Mouse (Mus musculus): ENCODE data around the gene Rab33a. TPM values are rescaled to one million over a fixed set of nuclear protein-coding genes. Genes with fewer than 3 reads are reported as not detected.

The Rab33a gene
- 10 to 100 TPM; 24.6 to 25.1 TPM for total RNA-seq (2021)

DNA sequence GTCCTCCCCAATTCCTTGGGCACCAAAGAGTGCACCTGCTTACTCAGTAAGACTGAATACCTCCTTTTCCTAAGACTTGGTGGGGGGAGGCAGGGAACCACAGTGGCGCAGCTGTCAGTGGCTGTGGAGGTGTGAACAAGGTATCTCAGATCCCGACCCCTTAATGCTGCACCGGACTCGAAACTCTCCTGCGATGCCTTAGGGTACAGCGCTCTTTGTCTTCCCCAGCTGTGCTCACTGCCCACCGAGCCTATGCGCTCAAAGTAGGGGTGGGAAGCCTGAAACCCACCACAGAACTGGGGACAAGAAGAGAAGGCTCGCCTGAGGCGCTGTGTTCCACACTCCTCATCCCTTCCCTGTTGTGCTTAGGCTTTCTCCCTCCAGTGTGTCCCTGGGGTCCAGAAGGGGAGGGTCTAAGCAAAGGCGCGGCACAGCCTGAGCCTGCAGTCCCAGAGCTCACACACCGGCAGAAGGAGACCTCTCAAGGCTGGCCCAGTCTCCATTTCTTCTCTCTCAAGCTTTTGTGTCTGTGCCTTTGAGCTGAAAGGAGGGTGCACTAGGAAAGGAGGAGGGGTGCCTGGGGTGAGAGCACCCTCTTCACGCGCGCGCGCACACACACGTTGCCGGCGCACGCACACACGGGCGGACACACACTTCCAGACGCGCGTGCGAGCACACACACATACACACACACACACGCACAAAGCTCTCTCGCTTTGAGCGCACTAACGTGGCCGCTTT lies at the start of gene Rab33a:
TSS of gene Rab33a (plus strand) at position 478 of the 741 bp plus-strand sequence.
- peak; percentile 22 to 41 for DNase-seq (ENCODE audit: extremely low spot score in 1 of 2, low spot score in 1 of 2)

DNA sequence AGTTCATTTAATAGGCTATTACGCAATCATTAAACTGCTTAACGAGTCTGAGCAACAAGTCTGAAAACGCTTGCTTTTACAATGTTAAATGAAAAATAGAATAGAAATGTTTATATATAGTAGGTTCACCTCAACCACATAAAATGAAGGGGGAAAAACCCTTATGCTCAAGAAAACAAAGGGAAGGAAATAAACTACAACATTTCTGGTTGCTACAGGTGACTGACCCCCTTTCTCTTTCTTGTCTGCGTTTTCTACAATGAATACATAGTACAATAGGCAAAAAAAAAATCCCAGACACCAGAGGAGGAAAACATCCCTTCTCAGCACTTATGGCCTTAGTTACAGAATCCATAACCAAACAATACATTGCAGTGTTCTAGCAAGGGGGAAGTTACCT lies 38.0 kb upstream of the Rab33a start:
- DNase-seq (ENCODE audit: extremely low spot score in 1 of 2, low spot score in 1 of 2): no peak

DNA sequence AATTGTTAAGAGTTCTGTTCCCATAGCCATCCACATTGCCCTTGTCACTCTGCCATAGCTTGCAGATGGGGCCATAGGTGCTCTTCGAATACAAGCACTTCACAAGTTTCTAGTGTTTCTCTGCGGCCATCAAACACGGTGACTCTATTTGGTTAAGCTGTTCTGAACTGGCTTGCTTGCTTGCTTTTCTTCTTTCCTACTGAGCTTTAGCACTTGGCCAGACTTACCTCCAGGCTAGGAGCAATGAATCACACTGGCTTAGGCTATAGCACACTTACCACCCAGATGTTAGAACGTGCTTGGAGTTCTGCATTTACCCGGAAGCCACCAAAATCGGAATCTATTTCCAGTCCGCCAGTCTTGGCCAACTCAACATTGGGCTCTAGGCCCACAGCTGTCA lies 37.4 kb upstream of the Rab33a start:
- no peak for DNase-seq (ENCODE audit: extremely low spot score in 1 of 2, low spot score in 1 of 2)

DNA sequence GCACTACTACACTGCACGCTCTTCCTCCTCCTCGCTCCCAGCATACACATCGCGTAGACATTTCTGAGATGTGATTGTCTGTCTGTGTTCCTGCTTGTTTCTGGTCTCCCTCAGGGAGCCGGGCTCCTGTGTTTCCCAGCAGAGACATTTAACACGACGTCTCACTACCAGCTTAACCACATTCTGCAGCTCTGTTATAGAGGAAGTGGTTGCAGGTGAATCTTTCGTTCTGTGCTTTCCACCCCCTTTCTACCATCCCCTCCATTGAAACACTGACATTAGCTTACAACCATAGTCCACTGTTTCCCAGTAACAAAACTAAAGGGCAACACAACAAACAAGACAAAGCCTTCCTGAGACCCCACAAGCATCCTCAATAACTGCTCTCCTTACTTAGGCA lies 25.3 kb upstream of the Rab33a start:
- no peak for DNase-seq (ENCODE audit: extremely low spot score in 1 of 2, low spot score in 1 of 2)

DNA sequence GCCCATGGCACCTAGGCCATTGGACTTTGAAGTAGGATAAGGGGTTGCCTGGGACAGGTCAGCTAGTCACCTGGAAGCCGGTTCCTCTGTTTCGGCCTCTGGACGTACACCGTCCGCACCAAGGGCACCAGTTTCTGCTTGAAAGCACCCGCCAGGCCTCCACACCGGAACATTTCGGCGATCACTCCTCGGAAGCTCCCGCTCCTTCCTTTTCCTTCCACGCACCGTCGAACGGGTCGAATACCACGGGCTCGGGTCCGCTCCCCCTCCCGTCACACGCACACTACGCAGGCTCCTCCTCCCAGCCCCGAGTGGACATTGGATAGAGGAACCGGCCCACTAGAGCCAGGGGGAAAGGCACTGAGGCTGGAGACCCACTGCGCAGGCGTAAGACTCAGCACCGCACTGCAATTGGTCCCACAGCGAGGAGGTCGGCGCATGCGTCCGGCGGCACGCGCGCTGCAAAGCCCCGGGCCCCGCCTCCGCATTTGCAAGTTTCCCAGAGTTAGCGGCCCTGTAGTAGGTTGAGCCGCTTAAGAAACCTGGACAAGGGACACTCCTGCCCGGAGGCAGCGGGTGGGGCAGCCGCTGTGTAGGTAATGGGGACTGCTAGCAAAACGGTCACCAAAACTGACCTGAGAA lies 5.8 kb upstream of the Rab33a start, which contains the start of gene Aifm1:
TSS of gene Aifm1 (minus strand) at position 398 of the 642 bp plus-strand sequence.
- DNase-seq (ENCODE audit: extremely low spot score in 1 of 2, low spot score in 1 of 2): peak; percentile 48 to 70

DNA sequence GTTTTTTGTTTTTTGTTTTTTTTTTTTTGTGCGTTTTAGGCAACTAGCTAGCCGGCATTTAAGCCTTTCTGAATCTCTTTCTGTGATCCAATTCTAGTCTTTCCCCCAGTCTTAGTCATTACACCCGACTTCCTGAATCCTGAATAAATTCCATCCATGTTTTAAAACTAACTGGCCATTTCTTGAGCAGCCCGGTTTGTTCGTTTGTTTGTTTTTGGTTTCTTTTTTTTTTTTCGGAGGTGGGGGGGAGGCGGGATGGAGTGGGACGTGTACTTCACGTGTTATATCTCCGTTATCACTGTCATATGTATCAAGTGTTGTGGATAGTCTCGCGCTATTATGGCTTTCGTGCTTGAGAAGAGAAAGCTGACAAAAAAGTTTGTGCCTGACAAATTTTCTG lies 5.3 kb upstream of the Rab33a start:
- DNase-seq (ENCODE audit: extremely low spot score in 1 of 2, low spot score in 1 of 2): no peak

DNA sequence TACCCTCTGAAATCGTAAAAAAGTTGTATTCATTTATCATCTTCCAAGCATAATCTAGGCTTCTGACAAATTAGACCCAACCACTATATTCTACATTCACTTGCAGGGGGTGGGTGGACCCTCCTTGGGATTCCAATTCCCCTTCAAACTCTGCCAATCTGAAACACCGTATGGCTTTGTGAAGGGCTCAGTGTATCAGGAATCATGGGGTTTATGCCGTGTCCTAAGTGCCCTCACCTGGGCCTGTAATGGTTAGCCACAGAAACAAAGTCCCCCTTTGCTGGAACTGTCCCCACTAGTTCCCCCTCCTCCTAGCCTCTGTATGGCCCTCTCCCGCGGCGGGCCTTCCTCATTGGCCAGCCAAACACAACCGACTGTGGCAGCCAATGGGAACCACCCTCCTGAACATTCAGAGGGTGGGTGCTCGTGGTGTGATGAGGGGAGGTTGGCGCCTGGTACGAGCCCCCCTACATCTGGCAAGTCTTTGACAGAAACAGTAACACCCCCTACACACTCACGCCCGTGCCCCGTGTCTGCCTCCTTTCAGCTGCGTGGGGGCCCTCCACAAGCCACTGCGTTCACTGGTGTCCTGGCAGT lies 776 bp upstream of the Rab33a start:
- DNase-seq (ENCODE audit: extremely low spot score in 1 of 2, low spot score in 1 of 2): no peak

DNA sequence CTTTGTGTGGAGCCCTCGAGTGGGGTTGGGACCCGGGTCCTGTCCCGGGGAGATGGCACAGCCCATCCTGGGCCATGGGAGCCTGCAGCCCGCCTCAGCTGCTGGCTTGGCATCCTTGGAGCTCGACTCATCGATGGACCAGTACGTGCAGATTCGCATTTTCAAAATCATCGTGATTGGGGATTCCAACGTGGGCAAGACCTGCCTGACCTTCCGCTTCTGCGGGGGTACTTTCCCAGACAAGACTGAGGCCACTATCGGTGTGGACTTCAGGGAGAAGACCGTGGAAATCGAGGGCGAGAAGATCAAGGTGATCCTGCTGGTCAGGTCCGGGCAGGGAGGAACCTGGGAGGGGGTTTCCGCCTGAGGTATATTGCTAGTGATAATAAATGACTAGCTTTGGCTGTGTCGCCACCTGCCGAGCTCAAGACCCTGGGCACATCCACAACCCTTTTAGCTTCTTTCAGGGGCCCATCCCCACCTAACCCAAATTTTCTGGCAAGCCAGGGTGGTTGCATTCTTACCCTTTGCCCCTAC lies 532 bp downstream of the Rab33a start:
- no peak for DNase-seq (ENCODE audit: extremely low spot score in 1 of 2, low spot score in 1 of 2)

DNA sequence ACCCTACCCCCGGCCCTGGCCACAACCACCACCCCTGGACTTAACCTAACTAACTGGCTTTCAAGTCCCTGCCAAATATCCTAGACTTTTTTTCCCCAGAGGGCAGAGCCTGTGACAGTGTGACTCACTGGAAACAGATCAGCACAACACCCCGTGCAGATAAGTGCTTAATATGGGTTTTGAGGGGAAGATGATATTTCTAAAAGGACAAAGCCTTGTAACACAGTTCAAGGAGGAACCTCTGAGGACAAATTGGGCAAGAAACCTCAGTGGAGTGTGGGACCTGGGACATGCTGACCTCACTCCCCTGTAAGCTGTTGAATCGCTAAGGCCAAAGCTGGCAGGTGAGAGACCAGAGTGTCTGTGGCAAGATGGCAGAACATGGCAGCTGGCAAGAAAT lies 2.6 kb downstream of the Rab33a start:
- DNase-seq (ENCODE audit: extremely low spot score in 1 of 2, low spot score in 1 of 2): no peak

DNA sequence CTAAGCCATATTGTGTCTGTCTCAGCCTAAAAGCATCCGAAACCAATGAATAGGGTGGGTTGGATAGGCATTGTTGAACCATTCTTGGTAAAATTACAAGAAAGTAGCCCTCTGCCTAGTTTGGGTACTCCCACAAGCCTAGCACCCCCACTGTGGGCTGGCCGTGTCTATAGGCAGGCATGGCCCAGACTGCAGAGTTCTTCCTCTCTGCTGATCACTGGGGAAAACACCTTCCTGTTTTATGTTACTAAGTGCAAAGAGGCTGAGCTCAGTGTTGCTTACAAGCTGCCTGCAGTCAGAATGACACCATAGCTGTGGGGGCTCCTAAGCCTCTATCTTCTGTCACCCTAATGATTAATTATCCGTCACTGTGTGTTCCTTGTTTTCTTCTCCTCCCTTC lies 4.4 kb downstream of the Rab33a start:
- no peak for DNase-seq (ENCODE audit: extremely low spot score in 1 of 2, low spot score in 1 of 2)

DNA sequence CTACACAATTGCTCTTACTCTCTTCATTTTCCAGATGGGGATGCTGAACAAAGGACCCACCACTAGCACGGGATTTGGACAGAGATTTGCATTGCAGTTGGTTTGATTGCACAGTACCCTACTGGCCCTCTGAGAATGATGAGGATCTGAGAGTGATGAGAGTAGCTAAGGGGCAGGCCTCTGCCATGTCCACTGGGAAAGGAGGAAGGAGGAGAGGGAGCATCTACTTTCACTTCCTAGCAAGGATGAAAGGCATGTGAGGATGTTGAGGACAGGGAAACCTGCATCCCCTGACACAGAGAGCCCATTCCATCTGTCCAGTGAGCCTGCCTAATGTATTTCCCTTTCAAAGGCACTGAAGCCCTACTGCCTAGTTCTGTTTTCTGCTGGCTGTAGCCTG lies 6.2 kb downstream of the Rab33a start:
- no peak for DNase-seq (ENCODE audit: extremely low spot score in 1 of 2, low spot score in 1 of 2)

DNA sequence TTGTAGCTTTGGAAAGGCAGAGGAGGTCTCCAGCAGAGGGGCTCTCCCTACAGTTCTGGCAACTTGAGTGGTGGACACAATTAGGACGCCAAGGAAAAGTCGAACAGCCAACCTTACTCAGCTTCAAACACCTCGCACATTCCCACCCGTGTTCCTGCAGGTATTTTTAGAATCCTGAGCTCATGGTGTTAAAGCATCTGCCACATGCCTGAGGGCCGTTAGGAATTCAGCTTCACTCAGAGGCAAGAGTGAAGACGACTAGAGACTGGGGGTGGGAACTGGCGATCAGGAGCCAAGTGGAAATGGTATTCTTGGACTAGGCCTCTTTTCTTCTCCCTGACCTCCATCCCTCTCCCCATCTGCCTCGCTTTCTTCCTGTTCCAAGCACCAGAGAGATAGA lies 6.8 kb downstream of the Rab33a start:
- no peak for DNase-seq (ENCODE audit: extremely low spot score in 1 of 2, low spot score in 1 of 2)

DNA sequence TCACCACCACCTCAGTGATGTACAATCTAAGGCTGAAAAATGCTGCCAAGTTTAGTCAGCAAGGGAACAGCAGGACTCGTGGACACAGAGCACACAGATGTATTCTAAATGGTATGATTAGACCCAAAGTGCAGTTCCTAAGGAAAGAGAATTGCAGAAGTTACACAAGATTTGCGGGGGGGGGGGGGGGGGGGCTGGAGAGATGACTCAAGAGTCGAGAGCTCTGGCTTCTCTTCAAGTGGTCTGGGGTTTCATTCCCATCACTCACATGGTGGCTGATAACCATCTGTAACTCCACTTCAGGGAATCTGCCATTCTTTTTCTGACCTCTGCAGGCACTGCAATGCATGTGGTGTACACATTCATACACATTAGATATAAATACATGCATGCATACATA lies 7.3 kb downstream of the Rab33a start:
- no peak for DNase-seq (ENCODE audit: extremely low spot score in 1 of 2, low spot score in 1 of 2)

DNA sequence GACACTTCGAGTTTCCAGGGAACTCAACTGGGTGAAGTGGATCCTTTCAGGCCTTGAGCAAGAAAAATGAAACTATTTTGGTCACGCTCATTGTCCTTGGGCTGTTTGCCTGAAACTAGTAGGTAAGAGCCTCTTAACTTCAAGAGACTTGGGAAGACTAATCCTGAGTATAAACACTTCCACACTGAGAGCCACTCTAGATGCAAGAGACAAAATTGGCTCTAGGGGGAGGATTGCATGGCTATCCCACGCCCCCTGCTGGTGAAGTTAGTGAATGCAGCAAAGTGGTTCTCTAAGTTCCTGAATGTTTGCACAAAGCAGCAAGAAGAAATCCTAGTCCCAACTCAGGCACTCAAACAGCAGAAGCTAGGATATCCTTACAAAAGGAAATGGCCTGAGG lies 13.1 kb downstream of the Rab33a start:
- peak; percentile 42 to 77 for DNase-seq (ENCODE audit: extremely low spot score in 1 of 2, low spot score in 1 of 2)

Other genes starting within 250 kb of the Rab33a start
- 10 to 100 TPM; 15.2 to 19.3 TPM for gene Bcorl1, start 177.9 kb upstream of the Rab33a start, total RNA-seq (2021)
- gene Elf4, start 56.2 kb upstream of the Rab33a start, total RNA-seq (2021): under 1 TPM; 0.47 to 0.73 TPM
- 10 to 100 TPM; 27.6 to 28.7 TPM for gene Aifm1, start 5.7 kb upstream of the Rab33a start, total RNA-seq (2021)
- 10 to 100 TPM; 18.7 to 25.9 TPM for gene Zfp280c, start 75.2 kb downstream of the Rab33a start, total RNA-seq (2021)
- gene Slc25a14, start 104.1 kb downstream of the Rab33a start, total RNA-seq (2021): 10 to 100 TPM; 50.5 to 54.6 TPM
- gene Gpr119, start 155.2 kb downstream of the Rab33a start, total RNA-seq (2021): not detected
- 1 to 10 TPM; 4.2 to 5.1 TPM for gene Rbmx2, start 175.7 kb downstream of the Rab33a start, total RNA-seq (2021)